Mouse (Mus musculus): ENCODE results near the gene Rbm20.

The Rbm20 gene

GRCm38 (mm10) chr19:53713364-53713763 is 36.3 kb downstream of the Rbm20 start:
- no peak for DNase-seq (ENCODE audit: low read depth in 1 of 2, low spot score in 2 of 2)

GRCm38 (mm10) chr19:53716469-53716868 is 39.4 kb downstream of the Rbm20 start:
- DNase-seq (ENCODE audit: low read depth in 1 of 2, low spot score in 2 of 2): no peak

- no peak for DNase-seq (ENCODE audit: low read depth in 1 of 2, low spot score in 2 of 2)
Measured at GRCm38 (mm10) chr19:53717364-53717763, 40.3 kb downstream of the Rbm20 start.

GRCm38 (mm10) chr19:53722186-53722585 is 45.1 kb downstream of the Rbm20 start:
- no peak for DNase-seq (ENCODE audit: low read depth in 1 of 2, low spot score in 2 of 2)

- no peak for DNase-seq (ENCODE audit: low read depth in 1 of 2, low spot score in 2 of 2)
Measured at GRCm38 (mm10) chr19:53724053-53724452, 46.9 kb downstream of the Rbm20 start.

- DNase-seq (ENCODE audit: low read depth in 1 of 2, low spot score in 2 of 2): no peak
Measured at GRCm38 (mm10) chr19:53726340-53726739, 49.2 kb downstream of the Rbm20 start.

GRCm38 (mm10) chr19:53726755-53727154 is 49.6 kb downstream of the Rbm20 start:
- no peak for DNase-seq (ENCODE audit: low read depth in 1 of 2, low spot score in 2 of 2)

GRCm38 (mm10) chr19:53727277-53727676 is 50.2 kb downstream of the Rbm20 start:
- no peak for DNase-seq (ENCODE audit: low read depth in 1 of 2, low spot score in 2 of 2)

GRCm38 (mm10) chr19:53727886-53728669 is 51.0 kb downstream of the Rbm20 start:
- DNase-seq (ENCODE audit: low read depth in 1 of 2, low spot score in 2 of 2): no peak

GRCm38 (mm10) chr19:53729919-53730318 is 52.8 kb downstream of the Rbm20 start:
- DNase-seq (ENCODE audit: low read depth in 1 of 2, low spot score in 2 of 2): no peak

GRCm38 (mm10) chr19:53731761-53732201 is 54.7 kb downstream of the Rbm20 start:
- no peak for DNase-seq (ENCODE audit: low read depth in 1 of 2, low spot score in 2 of 2)

GRCm38 (mm10) chr19:53734845-53735244 is 57.7 kb downstream of the Rbm20 start:
- DNase-seq (ENCODE audit: low read depth in 1 of 2, low spot score in 2 of 2): no peak

- no peak for DNase-seq (ENCODE audit: low read depth in 1 of 2, low spot score in 2 of 2)
Measured at GRCm38 (mm10) chr19:53738701-53739131, 61.6 kb downstream of the Rbm20 start.

- DNase-seq (ENCODE audit: low read depth in 1 of 2, low spot score in 2 of 2): no peak
Measured at GRCm38 (mm10) chr19:53739570-53740266, 62.6 kb downstream of the Rbm20 start.

GRCm38 (mm10) chr19:53740750-53741380 is 63.8 kb downstream of the Rbm20 start:
- DNase-seq (ENCODE audit: low read depth in 1 of 2, low spot score in 2 of 2): no peak

- no peak for DNase-seq (ENCODE audit: low read depth in 1 of 2, low spot score in 2 of 2)
Measured at GRCm38 (mm10) chr19:53741902-53742301, 64.8 kb downstream of the Rbm20 start.

- no peak for DNase-seq (ENCODE audit: low read depth in 1 of 2, low spot score in 2 of 2)
Measured at GRCm38 (mm10) chr19:53745354-53745753, 68.2 kb downstream of the Rbm20 start.

GRCm38 (mm10) chr19:53746116-53746515 is 69.0 kb downstream of the Rbm20 start:
- DNase-seq (ENCODE audit: low read depth in 1 of 2, low spot score in 2 of 2): no peak

- DNase-seq (ENCODE audit: low read depth in 1 of 2, low spot score in 2 of 2): no peak
Measured at GRCm38 (mm10) chr19:53748236-53748775, 71.2 kb downstream of the Rbm20 start.

GRCm38 (mm10) chr19:53749326-53749725 is 72.2 kb downstream of the Rbm20 start:
- DNase-seq (ENCODE audit: low read depth in 1 of 2, low spot score in 2 of 2): no peak

- no peak for DNase-seq (ENCODE audit: low read depth in 1 of 2, low spot score in 2 of 2)
Measured at GRCm38 (mm10) chr19:53751420-53752185, 74.5 kb downstream of the Rbm20 start.

All from monocyte, adult 2 months (primary cell).